Mouse (Mus musculus): Measurements from ENCODE around the gene Csk.

The Csk gene

DNA sequence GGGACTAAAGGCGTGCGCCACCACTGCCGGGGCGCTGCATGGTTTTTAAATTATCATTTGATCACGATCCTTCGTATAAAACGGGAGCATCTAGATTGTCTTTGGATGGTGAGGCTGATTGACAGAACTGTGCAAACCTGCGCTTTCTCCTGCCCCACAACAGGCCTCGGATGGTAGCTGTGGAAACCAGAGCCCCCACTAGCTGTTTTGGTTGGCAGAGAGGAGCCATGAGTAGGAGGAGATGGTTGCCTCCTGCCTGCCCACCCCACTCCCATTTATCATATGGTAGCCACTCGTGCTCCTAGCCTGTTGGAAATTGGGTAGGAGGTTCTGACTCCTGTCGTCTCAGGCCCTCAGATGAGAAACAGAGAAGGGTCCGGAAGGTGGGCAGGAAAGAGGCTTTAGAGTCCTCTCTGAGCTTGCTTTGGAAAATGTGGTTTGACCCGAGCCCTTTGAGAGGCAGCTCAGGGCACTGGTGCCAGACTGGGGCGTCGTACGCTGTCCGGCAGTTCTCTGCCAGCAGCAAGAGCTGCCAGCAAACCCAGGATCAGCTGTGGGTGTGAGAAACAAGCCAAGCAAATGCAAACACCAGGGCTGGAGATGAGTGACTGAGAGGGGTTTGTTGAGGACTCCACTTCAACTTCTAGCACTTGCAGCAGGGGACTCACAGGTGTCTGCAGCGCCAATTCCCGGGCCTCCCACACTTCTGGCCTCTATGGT lies 3.4 kb upstream of the Csk start:
- no peak for DNase-seq

DNA sequence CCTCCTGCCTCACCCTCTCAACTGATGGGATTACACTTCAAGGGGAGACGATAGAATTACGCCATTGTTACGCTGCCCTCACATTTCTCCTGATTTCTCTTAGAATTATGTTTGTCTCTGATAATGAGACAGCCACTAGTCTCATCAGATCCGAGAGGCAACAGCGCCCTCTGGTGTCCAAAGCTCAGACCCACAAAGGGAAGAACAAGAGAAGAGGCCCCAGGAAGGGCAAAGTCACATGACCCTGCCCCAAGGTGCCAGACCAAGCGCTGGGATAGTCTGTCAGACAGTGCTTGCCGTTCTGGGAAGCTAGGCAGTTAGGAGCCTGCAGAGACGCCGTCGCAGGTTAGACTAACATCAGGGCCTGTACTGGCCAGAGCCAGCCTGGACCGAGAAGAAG lies 2.3 kb upstream of the Csk start:
- DNase-seq: peak; percentile 95

DNA sequence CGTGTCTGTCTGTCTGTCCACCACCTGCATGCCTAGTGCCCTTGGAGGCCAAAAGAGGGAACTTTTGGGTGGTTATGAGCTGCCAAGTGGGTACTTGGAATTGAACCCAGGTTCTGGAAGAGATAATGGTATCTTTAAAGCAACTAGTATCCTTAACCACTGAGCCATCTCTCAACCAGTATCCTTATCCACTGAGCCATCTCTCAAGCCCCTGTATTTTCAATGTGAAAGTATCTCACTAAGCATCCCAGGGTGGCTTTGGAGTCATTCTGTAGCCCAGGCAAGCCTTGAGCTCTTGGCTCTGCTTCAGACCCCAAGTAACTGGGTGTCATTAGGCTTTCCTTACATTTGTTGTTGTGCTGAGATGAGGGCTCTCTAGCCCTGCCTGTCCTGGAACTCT lies 1.5 kb upstream of the Csk start:
- no peak for DNase-seq

DNA sequence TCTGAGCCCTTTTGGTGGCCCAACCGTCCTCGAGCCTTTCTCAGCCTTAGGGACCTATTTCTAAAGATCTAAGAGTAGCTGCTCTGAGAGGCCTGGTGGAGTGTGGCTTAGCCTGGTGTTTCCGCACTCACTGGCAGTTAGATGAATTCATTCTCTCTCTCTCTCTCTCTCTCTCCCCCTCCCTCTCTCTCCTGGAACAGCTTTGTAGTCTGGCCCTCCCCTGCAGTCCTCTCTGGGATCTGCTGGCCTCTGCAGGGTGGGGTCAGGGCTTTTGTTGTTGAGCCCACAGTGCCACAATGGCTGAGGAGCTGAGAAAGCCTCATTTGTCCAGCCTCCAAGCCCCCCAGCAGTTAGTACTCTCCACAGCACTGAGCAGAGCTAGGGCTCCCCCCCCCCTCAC lies 576 bp downstream of the Csk start:
- DNase-seq: no peak

DNA sequence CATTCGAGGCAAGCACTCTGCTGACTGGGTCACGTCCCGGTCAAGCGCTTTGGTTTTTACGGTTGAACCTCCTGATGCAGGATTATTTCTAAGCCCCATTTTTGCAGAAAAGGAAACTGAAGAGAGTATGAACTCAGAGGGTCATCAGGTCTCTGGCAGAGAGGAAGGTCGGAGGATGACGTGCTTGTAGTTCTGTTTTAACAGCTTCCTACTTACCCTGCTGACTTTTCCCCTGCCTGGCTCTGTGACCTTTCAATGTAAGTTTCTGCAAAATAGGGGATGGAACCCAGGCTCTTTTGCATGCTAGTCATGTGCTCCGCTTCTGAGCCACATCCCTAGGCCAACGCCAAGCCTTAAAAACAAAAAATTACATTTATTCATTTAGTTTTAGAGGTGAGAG lies 1.1 kb downstream of the Csk start:
- DNase-seq: no peak

DNA sequence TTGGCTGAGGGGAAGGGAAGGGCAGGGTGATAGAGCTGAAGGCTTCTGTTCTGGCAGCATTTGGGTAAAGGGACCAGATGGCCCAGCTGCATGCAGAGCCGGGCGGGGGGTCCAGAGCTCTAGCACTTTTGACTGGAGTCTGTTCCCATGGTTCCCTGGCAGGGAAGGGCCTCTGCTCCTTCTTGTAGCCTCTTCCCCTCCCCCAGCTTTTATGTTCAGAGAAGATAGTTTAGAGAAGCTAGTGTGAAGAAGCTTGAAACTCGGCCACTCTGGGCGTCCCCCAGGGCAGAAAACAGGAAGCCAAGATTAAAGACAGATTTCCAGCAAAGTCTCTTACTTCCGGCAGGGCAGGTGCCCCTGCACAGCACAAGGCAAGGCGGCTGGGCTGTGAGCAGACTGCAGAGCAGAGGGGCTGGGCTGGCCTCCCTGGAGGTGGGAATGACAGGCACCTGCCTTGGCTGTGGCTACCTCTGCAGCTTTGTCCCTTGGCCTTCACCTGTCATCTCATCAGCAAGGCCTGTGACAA lies 2.6 kb downstream of the Csk start:
- DNase-seq: no peak

DNA sequence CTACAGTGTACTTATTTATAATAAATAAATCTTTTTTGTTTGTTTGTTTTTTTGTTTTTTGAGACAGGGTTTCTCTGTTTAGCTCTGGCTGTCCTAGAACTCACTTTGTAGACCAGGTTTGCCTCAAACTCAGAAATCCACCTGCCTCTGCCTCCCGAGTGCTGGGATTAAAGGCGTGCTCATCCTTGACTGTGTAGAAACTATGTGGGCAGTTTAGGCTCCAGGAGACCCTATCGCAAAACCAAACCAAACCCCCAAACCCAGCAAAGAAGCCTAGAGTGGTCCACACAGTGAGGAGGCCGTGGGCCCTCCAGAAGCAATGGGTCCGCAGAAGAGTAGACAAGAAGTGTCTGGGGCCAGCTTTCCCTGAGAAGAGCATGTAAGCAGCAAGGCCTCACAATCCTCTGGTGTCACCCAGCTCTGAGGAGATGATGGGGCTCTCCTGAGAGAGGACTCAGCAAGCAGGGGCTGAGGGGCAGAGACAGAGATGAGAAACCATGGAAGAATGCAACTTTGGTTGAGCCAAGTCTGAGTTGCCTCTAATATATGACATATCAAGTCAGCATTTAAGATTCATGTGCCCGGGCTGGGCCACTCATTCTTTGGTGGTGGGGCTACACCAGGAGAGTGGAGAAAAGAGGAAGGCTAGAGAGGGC lies 3.2 kb downstream of the Csk start:
- DNase-seq: no peak

DNA sequence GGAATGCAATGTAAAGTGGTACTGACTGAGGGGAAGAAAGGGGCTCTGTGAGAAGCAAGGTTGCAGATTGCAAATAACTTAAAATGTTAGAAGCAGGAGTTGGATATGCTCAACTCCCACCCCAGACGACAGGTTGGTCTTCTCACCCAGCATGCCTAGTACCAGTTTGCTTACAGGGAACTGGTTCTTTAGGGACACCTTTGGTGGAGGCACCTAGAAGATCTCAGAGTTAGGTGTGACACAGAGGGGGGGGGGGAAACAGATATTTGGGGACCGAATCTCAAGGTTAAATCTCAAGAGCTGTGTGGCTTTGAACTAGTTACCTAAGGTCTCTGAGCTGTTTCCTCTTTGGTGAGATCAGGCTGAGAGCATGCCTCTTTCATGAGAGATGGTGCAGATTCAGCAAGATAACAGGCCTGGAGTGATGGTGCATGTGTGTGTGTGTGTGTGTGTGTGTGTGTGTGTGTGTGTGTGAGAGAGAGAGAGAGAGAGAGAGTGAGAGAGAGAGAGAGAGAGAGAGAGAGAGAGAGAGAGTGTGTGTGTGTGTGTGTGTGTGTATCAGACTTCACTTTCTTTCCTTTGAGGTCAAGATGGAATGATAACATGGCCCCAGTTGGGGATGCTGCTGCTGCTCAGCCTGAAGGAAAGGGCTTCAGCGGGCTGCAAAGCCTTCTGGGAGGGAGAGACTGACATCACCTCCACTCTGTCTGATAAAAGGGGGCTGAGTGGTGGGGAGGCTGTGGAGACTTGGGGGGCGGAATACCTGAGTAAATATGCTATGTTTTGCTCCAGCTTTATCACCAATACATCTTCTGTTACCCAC lies 5.9 kb downstream of the Csk start:
- no peak for DNase-seq

DNA sequence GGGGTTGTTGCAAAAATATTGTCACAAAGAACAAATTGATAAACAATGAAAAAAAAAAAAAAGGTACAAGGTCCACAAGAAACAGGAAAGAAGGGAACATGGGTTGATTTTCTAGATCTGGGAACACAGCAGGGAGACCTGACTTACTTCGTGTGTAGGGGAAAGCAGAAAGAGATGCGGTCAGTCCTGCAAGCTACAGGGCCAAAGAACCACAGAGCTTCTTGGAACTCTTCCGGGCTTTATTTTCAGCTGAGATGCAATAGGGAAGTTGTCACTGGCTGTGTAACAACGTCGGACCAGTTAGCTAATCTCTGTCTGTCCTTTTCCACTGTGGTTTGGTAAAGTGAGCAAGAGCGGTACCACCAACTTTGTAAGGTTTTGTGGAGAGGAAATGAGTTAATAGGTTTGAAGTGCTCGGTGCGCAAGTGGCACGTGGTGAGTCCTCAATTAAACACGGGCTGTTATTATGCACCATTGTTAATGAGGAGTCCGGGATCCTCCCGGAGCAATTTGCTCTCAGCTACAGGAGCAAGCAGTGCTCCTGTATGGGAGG lies 6.8 kb downstream of the Csk start:
- DNase-seq: no peak

DNA sequence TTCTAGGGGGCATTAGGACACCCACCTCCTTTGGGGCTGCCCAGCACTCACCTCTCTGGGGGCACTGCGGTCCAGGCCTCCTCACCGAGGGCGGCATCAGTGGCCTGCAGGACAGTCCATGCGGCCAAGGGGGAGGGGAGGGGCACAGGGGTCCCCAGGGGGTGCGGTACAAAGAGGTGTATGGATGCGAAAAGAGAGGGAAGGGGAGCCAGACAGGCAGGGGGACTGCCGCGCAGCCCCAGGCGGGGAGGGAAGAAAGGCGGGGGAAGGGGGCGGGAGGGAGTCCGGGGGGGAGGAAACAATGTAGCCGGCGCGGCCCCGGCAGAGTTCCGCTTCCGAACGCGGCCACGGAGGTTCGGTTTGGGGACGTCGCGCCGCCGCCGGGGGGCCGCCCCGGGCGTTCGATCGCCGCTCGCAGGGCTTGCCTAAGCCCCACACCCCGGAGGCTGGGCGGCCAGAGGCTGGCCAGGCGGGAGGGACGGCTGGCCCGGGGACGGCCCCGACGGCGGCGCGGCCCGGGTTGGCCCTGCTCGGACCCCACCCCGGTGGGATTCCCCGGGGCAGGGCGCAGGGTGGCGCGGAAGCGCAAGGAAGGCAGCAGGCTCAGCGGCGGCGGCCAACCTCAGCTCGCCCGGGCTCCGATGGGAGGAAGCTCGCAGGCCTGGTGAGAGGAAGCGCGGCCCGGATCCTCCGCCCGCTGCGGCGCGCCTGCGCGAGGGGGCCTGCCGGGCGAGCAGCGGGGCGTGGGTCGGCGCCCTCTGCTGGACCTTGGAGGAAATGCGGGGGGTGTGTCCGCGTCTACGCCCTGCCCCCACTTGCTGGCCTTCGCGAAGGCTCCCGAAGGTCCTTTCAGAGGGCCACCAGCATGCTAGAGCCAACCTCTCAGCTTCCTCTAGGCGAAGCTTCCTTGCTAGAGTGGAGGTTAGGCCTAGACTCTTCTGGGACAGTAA lies 8.2 kb downstream of the Csk start:
- peak; percentile 91 for DNase-seq

DNA sequence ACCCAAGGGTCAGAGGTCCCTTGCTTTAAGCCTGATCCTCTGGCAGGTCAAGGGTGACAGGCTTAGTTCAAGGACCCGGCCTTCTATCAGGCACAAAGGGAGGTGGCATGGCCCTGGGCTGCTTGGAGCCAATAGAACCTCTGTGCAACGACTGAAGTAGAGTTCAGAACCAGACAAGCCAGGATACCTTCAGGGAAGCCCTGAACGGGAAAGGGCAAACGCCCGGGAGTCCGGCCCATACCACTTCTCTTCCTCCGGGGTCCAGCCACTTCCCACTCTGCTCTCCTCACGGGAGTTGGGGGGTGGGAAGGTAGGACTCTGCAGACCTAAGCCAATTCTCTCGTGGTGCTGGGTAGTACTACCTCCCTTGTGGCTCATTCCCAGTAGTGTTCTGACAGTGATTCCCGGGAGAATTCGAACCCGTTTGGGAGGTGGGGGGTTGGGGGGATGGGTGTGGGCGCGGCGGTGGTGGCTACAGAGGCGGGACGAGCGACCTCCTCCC lies 8.9 kb downstream of the Csk start:
- DNase-seq: no peak

DNA sequence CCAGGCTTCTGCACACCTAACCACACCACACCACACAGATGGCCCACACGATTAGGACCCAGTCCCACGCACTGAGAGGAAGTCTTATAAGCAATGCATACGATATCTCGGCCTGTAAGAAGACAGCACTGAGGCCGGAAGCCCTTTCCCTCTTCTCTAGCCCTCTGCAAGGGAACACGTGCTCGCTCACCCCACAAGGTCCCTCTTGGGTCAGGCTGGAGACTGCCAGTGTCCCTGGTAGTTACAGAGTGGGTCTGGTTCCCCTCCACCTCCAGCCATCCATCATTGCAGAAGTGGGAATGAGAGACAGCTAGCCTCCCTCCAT lies 9.6 kb downstream of the Csk start:
- DNase-seq: no peak

DNA sequence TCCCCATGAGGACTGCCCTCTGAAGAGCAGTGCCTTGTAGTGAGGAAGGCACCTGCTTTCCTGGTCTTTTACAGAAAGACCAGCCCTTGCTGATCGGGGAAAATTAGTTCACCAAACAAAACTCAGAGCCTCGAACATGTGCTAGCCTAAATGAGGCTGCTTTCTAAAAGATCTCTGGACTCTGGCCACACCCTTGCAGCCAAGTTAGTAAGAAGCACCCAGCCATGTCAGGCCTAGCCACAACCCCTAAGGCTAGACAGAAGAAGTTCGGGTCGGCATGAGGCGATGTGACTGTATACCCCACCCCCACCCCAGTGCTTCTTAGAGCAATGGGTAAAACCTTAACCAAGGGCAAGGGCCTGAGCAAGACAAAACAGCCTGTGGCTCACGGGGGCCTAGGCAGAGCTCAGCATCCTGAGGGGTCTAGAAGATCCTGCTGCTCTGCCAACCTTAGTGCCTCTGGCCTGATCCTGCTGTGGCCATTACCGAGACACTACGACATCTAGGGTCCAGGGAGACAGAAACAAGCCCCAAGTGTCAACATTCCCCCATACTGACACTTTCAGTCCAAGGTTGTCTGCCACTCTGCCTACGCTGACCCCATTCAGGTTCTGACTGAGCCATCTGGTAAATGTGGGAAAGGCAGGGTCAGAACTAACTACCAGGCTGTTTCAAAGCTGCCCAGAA lies 10.1 kb downstream of the Csk start:
- DNase-seq: no peak

DNA sequence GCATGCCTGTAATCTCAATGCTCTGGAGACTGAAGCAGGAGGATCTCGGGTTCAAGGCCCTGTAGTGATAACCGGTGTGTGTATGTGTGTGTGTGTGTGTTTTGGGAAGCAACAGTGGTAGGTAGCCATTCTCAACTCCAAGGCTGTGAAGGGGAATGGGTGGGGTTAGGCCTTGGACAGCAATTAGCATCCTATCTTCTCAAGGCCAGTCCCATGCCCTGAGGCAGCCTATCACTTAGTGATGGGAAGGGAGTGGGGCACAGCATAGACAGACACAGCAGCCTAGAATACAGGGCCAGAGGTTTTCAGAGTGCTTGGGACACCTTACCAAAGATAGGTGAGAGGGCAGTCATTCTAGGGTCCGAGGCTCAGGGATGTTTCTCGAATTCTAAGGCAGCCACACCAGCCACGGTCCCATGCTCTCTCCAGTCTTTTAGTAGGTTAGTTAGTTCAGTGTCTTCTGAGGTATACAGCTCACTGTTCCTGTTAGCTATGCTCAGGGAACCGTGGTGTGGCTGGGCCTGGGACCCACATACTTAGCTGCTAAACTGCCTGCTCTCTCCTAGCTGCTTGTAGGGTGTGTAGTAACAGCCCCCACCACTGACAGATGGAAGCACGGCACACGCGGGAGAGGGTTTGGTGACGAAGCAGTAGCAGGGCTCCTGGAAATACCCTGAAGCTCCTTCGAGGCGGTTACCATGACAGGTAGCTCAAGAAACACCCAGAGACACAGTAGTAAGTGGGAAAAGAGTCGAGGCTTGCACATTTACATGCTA lies 11.5 kb downstream of the Csk start:
- no peak for DNase-seq

DNA sequence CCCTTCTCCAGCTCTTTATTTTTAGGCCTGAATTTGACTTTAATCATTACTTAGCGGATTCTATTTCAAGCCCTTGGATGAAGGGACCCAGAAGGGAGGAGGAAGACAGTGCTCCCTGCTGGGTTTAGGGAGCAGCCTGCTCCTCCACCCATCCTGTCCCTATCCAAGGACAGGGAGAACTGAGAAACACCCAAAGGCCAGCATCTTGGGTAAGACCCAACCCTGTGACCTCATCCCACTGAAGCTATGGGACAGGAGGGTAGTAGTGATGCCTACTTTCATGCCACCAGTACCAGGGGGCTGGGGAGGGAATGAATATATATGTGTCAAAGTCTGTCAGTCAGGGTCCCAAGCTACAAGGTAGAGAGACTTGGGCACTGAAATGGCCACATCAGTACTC lies 12.4 kb downstream of the Csk start:
- no peak for DNase-seq

DNA sequence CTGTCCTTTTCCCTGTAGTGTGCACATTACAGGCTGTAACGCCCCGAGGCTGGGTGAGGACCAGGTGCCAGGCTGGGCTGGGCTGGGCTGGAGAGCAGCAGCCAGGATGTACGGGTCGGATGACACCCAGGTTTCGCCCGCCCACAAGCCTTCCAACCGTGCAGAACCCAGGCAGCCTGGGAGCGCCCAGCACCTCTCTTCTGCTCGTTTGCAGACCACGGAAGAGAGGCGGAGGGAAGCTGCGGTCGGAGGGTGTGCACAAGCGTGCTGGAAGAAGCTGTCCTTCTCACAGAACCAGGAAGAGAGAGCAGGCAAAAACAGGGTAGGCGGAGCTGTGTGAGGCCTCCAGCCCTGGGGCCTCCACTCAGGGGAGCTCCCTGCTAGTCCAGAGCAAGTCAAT lies 13.0 kb downstream of the Csk start:
- no peak for DNase-seq

DNA sequence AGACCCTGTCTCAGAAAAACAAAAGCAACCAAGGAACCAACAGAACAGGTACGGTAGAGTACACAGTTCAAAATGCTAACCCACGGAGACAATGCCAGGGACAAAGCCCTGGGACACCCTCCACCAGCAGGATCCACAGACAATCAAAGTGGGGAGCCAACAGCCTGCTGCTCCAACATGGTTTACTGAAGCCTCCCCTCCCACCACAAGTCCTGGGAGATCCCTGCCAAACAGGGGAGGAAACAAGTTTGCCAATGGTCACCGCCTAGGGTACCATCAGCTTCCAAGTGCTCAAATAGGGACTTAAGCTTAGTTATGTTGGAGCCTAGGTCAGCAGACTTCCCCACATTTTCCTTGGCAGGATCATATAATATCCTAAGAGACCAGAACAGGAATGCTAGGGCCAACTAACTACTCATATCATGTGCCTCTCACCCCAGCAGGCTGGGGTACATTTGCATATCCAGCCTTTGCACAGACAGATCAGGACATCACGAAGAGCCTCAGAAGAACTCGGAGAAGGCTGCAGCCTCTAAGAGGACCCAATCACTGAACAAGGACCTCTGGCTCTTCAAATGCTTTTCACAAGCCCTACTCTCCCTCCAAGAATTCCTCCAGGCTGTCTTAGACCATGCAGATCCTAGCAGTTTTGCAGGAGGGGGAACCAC lies 13.6 kb downstream of the Csk start:
- DNase-seq: no peak

DNA sequence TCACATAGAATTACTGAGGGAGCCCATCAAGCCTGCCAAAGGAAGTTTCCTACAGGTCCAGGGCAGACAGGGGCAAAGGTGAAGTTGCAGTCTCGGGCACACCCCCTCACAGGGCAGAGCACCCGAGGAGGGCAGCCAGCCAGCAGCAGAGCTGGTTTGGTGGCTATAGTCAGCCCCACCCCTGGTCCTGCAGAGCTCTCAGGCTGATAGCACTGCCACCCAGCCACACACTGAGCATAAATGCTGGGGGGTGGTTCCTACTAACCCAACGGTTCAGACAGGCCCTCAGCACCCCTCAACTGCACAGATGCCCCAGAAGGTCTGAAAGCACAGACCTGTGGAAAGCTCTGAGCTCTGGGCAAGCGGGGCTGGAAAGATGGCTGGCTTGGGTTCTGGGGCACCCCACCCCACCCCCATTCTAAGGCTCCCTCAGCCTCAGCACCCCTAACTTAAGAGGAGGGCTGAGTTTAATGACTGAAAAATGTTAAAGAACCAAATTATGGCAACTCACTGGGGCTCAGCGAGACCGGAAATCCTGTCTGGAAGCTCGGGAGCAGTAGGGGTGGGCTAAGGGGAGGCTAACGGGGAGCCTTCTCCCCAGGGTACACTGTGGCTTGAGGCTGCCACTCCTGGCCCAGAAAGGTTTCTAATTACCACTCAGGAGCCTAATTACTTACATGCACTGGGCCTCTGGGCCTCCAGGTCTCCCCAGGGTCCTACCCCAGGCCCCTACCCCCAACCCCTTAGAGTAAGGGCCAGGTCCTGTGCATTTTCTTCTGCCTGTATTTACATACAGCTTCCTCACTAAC lies 14.6 kb downstream of the Csk start:
- no peak for DNase-seq

DNA sequence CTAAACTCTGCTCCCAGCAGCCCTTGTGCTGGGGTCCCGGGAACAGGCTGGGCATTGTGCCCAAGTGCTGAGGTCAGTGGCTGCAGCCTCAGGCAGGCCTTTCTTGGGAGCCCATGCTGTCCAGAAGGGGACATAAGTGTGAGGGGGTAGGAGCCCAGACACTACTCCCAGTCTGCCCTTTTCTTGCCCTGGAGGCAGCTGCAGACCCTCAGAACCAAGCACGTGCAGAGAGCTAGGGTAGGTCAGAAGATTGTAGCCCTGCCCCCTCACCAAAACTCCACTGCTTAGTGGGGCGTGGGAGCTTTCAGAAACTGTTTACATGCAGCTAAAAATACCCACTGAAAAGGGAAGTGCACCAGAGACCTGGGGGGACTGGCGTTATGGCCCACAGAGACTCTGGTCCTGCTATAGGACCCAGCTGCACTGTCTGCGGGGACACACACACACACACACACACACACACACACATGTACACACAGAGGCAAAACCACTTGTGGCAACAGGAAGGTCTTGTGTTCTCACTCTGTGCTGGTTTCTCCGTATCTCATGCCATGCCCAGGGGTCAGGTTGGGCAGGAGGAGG lies 15.6 kb downstream of the Csk start:
- no peak for DNase-seq

Measured in cerebellum, adult 8-10 months (tissue).